Mouse (Mus musculus) cerebellum, adult 8-10 months (tissue): ENCODE results near the gene Tle3.

Experiments used
- DNase-seq: peaks from one replicate; pipeline ENCODE4 v3.0.0; 2022

Gene Tle3

GRCm38 (mm10) chr9:61371755-61372509 lies at the start of gene Tle3:
Gene Tle3 (plus strand): TSS chr9:61372366.
- peak; percentile 98 for DNase-seq

DNA sequence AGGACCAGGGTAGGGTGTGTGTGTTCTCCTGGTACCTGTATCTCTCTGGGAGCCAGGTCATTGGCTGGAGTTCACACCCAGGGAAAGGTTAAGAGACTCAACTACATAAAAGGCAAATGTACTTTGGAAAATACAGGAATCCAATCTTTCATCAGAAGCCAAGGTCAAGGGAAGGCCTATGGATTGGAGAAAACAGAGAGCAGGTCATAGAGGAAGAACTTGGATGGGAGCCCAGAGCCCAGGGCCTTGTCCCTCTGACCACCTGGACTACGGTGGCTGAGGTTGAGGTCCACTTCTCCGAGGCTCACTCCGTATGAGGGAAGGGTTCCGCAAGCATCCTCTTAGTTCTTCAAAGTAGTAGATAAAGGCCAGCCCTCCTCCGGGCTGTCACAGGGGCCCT lies 48.9 kb upstream of the Tle3 start:
- no peak for DNase-seq

DNA sequence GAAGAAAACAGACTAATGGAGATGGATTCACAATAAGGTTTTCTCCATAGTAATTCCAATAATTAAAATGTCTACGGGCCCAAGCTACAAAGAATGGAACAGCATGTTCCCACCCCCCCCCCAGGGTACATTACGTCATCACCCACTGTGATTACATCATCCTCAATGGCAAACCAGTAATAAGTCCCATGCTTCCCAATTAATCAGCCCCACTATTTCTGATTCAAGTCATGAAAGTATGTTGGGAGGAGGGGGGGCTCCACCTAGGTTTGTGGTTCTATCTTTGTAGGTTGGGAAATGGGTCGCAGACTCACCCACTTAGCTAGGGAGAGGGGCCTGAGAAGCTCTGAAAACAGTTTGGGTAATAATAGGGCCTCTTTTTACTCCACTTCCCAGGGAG lies 48.3 kb upstream of the Tle3 start:
- DNase-seq: no peak

DNA sequence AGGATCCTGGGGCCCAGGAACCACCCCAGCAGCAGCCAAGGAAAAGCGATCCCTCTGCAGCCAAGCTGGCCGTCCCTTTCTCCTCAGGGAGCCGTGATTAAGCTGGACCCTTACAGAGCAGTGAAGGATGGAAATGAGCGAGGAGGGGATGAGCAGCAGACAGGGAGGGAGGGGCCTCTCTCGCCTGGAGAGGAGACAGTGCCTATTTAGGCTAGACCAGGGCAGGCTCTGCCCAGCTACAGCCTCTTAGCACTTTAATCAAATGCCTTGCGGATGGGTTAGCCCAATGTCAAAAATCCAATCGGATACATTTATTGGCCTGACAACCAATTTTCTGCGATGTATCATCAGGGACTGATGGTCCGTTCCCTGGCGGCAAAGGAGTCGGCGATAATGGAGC lies 47.8 kb upstream of the Tle3 start:
- DNase-seq: no peak

DNA sequence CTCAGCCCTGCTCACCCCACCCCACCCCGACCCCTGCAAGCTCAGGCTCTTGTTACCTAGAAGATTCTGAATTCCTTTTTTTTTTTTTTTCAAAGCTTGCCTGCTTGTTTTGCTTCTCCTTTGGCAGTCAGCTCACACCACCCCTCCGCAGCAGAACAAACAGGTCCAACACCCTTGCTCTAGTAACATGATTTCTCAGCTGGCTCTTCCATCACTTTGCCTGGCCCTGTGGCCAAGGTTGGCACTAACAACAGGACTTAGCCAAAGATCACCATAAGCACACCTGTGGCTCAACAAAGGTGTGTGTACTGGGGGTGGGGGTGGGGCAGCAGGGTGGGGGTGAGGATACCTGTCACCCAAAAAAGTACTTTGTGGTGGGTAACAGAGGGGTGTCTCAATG lies 47.2 kb upstream of the Tle3 start:
- DNase-seq: no peak

- no peak for DNase-seq
These were observed 46.2 kb upstream of the Tle3 start for GRCm38 (mm10) chr9:61325931-61326351.

DNA sequence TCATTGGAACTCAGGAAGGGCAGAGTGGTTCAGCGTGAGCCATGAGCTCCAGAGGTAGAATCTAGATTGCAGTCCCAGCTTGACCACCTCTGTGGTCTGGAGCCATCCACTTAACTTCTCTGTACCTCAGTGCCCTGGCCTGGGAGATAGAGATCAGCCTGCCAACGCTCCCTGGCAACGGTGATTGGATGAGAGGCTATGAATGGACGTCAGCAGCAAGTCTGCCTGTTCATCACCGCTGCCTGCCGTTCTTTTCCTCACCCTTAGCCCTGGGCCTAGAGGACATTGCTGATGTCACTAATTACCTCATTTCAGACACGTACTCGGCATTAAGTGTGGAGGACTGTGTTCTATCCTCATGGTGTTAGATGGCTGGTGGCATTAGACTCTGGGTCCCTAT lies 45.2 kb upstream of the Tle3 start:
- no peak for DNase-seq

- DNase-seq: no peak
These were observed 44.0 kb upstream of the Tle3 start for GRCm38 (mm10) chr9:61328173-61328572.

GRCm38 (mm10) chr9:61330747-61331146 lies 41.4 kb upstream of the Tle3 start:
- DNase-seq: no peak

- no peak for DNase-seq
These were observed 39.8 kb upstream of the Tle3 start for GRCm38 (mm10) chr9:61332226-61332936.

DNA sequence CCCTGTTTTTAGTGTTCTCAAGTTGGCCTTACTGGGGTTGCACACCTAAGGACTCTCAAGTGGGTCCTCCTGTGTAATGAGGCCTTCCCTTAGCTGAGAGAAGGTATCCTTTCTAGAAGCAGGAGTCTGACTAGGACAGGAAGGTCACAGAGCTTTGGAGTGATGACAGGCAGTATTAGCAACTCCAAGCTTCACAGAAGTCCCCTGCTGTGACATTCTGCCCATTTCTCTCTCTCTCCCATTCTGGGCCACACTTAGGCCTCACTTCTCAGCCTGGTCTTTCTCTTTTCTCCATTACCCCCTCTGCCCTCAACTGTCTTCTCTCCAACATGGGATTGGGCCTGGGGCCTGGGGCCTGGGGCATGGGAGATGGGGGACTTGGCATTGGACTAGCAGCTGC lies 36.0 kb upstream of the Tle3 start:
- no peak for DNase-seq

DNA sequence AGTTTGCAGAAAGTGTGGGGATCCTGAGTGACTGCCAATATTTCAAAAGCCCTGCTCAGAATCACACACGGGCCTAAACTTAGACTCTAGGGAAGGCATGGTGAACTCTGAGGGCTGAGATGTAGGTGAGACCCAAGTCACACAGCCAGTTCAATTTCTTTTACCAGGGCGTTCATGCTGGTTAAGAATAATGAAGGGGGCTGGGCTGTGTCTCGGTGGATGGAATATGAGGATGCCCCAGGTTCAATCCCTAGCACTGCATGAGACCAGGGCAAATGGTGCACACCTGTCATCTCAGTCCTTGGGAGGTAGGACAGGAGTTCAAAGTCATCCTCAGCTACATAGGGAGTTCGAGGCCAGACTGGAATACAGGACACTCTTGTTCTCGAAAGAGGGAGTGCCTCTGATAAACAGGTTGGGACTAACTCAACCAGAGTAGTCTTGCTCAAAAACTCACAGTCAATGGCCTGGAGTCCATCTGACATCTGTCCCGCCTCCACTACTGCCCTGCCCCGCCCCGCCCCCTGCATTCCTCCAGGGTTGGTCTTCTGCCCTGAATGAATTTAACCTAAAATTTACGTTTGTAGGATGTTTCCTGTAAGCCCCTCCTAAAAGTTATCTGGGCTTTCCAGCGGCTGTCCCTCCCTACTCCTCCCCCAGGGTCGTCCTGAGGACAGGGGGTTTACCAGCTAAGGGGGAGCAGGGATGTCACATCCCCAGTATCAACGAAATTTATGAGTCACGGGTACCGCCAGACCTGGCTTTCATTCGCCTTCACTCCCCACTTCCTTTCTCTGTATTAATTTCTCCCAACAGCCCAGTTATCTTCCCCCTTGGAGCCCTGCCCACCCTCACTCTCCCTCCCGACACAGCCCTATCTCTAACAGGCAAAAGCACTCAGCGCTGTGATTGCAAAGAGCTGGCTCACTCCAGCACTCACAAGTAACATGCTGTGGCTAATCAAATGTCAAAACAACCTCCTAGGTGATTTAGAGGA lies 35.3 kb upstream of the Tle3 start:
- DNase-seq: no peak

DNA sequence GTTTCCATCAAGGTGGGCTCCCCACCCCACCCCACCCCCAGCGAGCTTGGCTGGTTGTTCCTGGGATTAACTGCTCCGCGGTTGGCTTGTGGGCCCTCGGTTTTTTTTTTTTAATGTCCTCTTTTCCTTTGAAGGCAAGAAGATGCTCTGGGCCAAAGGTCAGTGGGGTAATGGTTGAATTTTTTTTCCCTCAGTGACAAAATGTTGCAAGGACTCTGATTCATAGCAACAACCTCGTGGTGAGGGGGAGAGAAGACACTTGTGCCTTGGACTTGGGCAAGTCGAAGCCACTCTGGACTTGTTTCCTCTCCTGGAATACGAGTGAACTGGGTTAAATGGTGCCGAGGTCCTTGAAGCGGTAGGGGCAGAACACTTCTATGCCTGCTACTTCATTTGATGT lies 34.5 kb upstream of the Tle3 start:
- no peak for DNase-seq

DNA sequence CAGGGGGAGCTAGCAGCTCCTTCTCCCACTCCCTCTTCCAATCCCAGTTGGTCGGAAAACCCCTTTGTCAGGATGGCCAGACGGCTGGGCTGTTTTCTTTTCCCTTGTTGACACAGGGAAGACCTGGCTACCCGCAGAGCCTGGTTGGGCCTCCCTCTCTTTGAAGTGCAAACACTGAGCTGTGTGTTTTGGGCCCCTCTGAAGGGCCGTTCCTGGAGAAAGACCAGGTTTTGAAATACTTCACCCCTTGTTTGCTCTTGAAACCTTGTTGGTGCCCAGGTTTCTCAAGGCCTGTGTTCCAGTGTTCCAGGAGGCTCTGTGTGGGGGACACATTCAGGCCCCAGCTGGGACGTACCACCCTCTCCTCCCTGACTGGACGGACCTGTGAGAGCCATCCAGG lies 32.9 kb upstream of the Tle3 start:
- no peak for DNase-seq

DNA sequence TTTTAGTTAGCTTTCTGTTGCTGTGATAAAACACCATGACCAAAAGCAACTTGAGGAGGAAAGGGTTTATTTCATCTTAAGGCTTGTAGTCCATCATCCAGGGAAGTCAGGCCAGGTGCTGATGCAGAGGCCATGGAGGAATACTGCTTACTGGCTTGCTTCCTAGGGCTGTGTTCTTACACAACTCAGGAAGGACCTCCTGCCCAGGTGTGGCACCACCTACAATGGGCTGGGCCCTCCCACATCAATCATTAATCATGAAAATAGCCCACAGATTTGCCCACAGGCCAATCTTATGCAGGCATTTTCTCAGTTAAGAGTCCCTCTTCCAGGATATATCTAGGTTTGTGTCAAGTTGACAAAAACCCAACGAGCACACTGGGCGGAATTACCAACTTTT lies 31.8 kb upstream of the Tle3 start:
- DNase-seq: no peak

GRCm38 (mm10) chr9:61342297-61342696 lies 29.9 kb upstream of the Tle3 start:
- no peak for DNase-seq

- no peak for DNase-seq
These were observed 27.5 kb upstream of the Tle3 start for GRCm38 (mm10) chr9:61344684-61345083.

DNA sequence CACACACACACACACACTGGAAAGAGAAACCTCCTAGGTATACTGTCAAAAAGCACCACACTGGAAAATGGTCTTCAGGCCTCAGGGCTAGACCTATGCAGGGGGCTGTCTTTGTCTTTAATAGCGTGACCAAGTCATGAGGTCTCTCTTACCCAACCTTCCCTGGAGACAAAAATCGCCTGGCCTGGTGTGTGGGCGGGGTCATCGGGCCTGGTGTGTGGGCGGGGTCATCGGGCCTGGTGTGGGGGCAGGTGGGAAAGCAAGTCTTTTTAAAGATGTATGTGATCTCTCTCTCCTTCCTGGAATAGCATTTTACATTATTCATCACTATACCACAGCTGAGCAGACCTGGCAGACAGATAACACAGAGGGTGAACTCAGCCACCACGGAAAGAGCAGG lies 25.2 kb upstream of the Tle3 start:
- no peak for DNase-seq

DNA sequence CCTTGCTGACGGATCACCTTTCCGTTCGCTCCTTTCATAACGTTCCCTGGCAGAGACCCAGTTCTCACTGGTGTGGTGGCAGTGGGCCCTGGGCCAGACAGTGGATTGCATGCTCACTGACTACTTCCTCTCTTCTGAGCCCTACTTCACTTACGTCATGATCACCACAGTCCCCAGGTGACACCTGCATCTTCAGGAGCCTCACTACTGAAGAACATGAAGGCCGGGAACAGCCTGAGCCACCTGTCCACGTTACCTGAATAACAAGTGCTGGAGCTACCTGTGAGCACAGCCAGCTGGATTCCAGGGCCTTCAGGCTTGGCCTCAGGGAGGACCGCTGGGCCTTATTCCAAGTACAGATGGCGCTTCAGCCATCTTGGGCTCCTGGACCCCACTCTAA lies 24.1 kb upstream of the Tle3 start:
- no peak for DNase-seq

GRCm38 (mm10) chr9:61348616-61349015 lies 23.6 kb upstream of the Tle3 start:
- no peak for DNase-seq

DNA sequence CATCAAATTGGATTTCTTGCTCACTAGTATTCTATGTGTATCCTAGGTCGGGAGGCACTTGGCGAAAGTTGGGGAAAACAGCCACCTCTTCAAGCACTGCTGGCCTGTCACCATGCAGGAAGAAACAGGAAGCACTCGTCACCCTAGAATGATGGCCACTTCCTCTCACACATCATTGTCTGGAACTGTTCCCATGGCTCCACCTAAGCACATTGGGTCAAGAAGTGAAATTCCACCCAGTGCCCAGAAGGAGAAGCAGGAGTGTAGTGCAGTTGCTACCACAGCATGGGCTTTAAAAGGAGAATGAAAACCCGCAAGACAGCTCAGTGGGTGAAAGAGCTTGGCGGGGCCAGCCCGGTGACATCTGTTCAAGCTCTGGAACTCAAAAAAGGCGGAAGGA lies 22.5 kb upstream of the Tle3 start:
- no peak for DNase-seq

GRCm38 (mm10) chr9:61351164-61351563 lies 21.0 kb upstream of the Tle3 start:
- DNase-seq: no peak

- no peak for DNase-seq
These were observed 13.2 kb upstream of the Tle3 start for GRCm38 (mm10) chr9:61358933-61359332.
